Mouse (Mus musculus) ES-E14 (cell line): ENCODE measurements around the gene Tcn2.

Experiments used
- CHD2 ChIP-seq: IDR thresholded peaks from 2 replicates; pipeline ENCODE4 v1.6.1; 2014; ENCODE audit warnings: mild to moderate bottlenecking, low read depth, low read length, inconsistent platforms
- HCFC1 ChIP-seq: IDR thresholded peaks from 2 replicates; pipeline ENCODE4 v1.6.1; 2012; ENCODE audit warnings: low read length, inconsistent platforms, borderline replicate concordance; ENCODE audit not compliant: insufficient read depth
- MAFK ChIP-seq: IDR thresholded peaks from 2 replicates; pipeline ENCODE4 v1.6.1; 2014; ENCODE audit warnings: mild to moderate bottlenecking, low read depth, low read length, inconsistent platforms; ENCODE audit not compliant: insufficient read depth
- ZC3H11A ChIP-seq: IDR thresholded peaks from 2 replicates; pipeline ENCODE4 v1.6.1; 2012; ENCODE audit warnings: low read depth, mild to moderate bottlenecking, inconsistent platforms, low read length, borderline replicate concordance
- ZNF384 ChIP-seq: IDR thresholded peaks from 2 replicates; pipeline ENCODE4 v1.6.1; 2012; ENCODE audit warnings: low read depth, low read length, inconsistent platforms

DNA sequence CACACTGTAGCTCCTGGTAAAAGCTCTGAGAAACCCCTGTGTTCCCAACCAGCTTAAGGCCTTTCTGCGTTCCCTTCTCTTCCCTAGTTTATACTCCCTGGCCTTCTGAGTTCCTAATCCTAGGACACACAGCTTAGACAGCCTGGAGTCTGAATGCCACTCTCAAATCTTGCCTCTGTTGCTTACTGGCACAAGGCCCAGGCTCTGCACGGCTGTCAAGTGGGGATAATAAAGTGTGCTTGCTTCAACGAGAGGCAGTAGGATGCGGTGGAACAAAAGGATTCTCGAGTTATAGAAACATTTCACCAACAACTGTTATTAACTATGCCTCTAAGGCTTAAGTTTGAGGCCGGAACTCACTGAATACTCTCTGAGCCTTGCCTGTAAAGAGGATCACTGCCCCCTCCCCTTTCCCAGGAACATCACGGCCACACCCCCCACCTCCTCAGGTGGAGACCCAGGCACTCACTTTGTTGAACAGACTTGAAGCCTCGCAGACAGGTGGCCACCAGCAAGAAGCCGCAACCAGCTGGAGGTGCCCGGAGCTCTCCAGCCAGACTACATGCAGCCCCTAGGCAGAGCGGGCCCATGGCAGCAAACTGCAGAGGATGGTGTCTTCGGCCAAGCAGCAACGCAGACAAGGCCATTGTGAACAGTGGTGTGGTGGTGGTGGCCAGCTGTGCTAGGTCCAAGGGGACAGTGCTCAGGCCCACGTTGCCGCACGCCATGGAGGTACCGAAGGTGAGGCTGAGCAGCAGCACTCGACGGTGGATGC is 19.7 kb downstream of the Tcn2 start:
- TF ChIP-seq CHD2 (no peak), HCFC1 (no peak), ZC3H11A (no peak), ZNF384 (no peak), MAFK (no peak)
